Mouse (Mus musculus) lung, postnatal 0 days (tissue): ENCODE measurements around the gene Clec4a1.

Experiments
- CTCF ChIP-seq: IDR thresholded peaks from 2 replicates; pipeline ENCODE4 v1.5.1; 2016; ENCODE audit warnings: antibody characterized with exemption, mild to moderate bottlenecking
- EP300 ChIP-seq: IDR thresholded peaks from 2 replicates; pipeline ENCODE4 v1.6.1; 2016; ENCODE audit warnings: antibody characterized with exemption, mild to moderate bottlenecking, control low read depth

GRCm38 (mm10) chr6:122964562-122964961 is 42.9 kb downstream of the Clec4a1 start:
- TF ChIP-seq CTCF, result no peak
- no peak for TF ChIP-seq EP300
